8 mouse cellular contexts compared by ENCODE assay signal in genomic region chr6:38552636-38553000, GRCm38 (mm10). TPM values are rescaled to one million over a fixed set of nuclear protein-coding genes. Genes with fewer than 3 reads are reported as not detected.
DNase-seq lines count a peak whose midpoint lies in the region; ATAC-seq and TF ChIP-seq lines count a peak whose summit lies in the region.

No protein-coding gene starts in this region.

- peak overlapping the region; percentile 61 for H3K4me2 ChIP-seq in heart, embryonic 16.5 days (ENCODE audit: low read depth, low read length)
- H3K4me2 ChIP-seq in hindbrain, embryonic 11.5 days (replicated peaks; ENCODE audit: low read depth, low read length), result peak overlapping the region; percentile 49

- peak overlapping the region; percentile 86 for H3K9ac ChIP-seq in heart, embryonic 16.5 days (ENCODE audit: low read length)
- peak overlapping the region; percentile 80 for H3K9ac ChIP-seq in MEL (ENCODE audit: control insufficient read depth, low read depth, low read length, poor library complexity, severe bottlenecking)
- no peak overlapping the region for H3K9ac ChIP-seq in hindbrain, embryonic 11.5 days (ENCODE audit: low read depth, low read length)

- H3K27ac ChIP-seq in heart, embryonic 16.5 days (ENCODE audit: low read length), result no peak overlapping the region
- peak overlapping the region; percentile 76; the same call in 1 of the 2 replicates for H3K27ac ChIP-seq in MEL (ENCODE audit: control insufficient read depth, low read depth, low read length)
- H3K27ac ChIP-seq in hindbrain, embryonic 11.5 days (ENCODE audit: low read depth, low read length), result no peak overlapping the region
- H3K27ac ChIP-seq in macrophage, result peak overlapping the region; percentile 47

- TF ChIP-seq CTCF in MEL (IDR thresholded peaks at IDR 0.05 in 2 of 3, conservative IDR thresholded peaks at IDR 0.05 in 1 of 3; ENCODE audit: control insufficient read depth in 1 of 3, insufficient read depth in 1 of 3, low read depth in 2 of 3, low read length in 3 of 3, poor library complexity in 1 of 3, severe bottlenecking in 1 of 3), result no peak

- no peak for ATAC-seq in heart, embryonic 16.5 days (replicated peaks; ENCODE audit: extremely low read depth, insufficient read depth, low FRiP score)
- no peak for ATAC-seq in hindbrain, embryonic 11.5 days (ENCODE audit: low FRiP score)
- no peak for ATAC-seq in granulocyte monocyte progenitor cell, adult 5-6 weeks (replicated peaks; ENCODE audit: poor library complexity, severe bottlenecking)

- no peaks in the 10 kb centered on the region for H3K9me3 ChIP-seq in heart, embryonic 16.5 days (replicated peaks; ENCODE audit: control insufficient read depth, low read length)
- H3K9me3 ChIP-seq in MEL (replicated peaks; ENCODE audit: insufficient read depth, low read length), result no peaks in the 10 kb centered on the region
- H3K9me3 ChIP-seq in hindbrain, embryonic 11.5 days (ENCODE audit: control insufficient read depth, low read length), result no peaks in the 10 kb centered on the region

- TF ChIP-seq RAD21 in MEL (IDR thresholded peaks at IDR 0.05; ENCODE audit: low read depth, low read length), result no peak

- 0 out of 2 replicates have a peak, but pooled peaks cover 2% of the 10 kb centered on the region for H3K36me3 ChIP-seq in heart, embryonic 16.5 days (ENCODE audit: control insufficient read depth, insufficient read depth)
- H3K36me3 ChIP-seq in MEL (ENCODE audit: control insufficient read depth in 1 of 2, insufficient read depth in 2 of 2, low read length in 2 of 2), result peaks cover 32 to 40% of the 10 kb centered on the region in 2 experiments
- no peaks in the 10 kb centered on the region for H3K36me3 ChIP-seq in hindbrain, embryonic 11.5 days (ENCODE audit: control insufficient read depth, insufficient read depth, low read length)
- H3K36me3 ChIP-seq in macrophage (ENCODE audit: inconsistent target), result no peaks in the 10 kb centered on the region

- no peak for DNase-seq in heart, postnatal 10 days
- DNase-seq in MEL (ENCODE audit: low read depth, low spot score), result no peak
- no peak for DNase-seq in hindbrain, embryonic 11.5 days (ENCODE audit: low spot score)
- DNase-seq in spleen, postnatal 14 days (ENCODE audit: low spot score in 2 of 2), result no peak
- DNase-seq in thymus, postnatal 4 days, result no peak

- 18% methylated on average over 5 of the region's 5 CpGs for WGBS in heart, embryonic 16.5 days
- WGBS in hindbrain, embryonic 11.5 days, result 25% methylated on average over 5 of the region's 5 CpGs
- 10% methylated on average over 3 of the region's 5 CpGs for WGBS in macrophage (ENCODE audit: missing documents)

- peaks cover 18% of the 10 kb centered on the region for H3K4me1 ChIP-seq in heart, embryonic 16.5 days (ENCODE audit: control insufficient read depth, insufficient read depth, low read length)
- peaks cover 12 to 21% of the 10 kb centered on the region in 2 experiments for H3K4me1 ChIP-seq in MEL (ENCODE audit: control insufficient read depth in 1 of 2, insufficient read depth in 2 of 2, low read length in 2 of 2)
- H3K4me1 ChIP-seq in hindbrain, embryonic 11.5 days (replicated peaks; ENCODE audit: control insufficient read depth, insufficient read depth, low read length), result no peaks in the 10 kb centered on the region

- no peak for TF ChIP-seq POLR2A in MEL (IDR thresholded peaks at IDR 0.05; ENCODE audit: control insufficient read depth in 1 of 2, insufficient read depth in 1 of 2, low read depth in 1 of 2, low read length in 2 of 2, poor library complexity in 1 of 2)

- H3K79me2 ChIP-seq in MEL (ENCODE audit: control insufficient read depth, insufficient read depth, low read length, poor library complexity) (peaks cover 40% of the 10 kb centered on the region), macrophage (ENCODE audit: inconsistent target) (peaks cover 57% of the 10 kb centered on the region)

- peak overlapping the region; percentile 88 for H3K4me3 ChIP-seq in heart, embryonic 16.5 days (ENCODE audit: low read length)
- H3K4me3 ChIP-seq in MEL (ENCODE audit: control insufficient read depth in 1 of 2, insufficient read depth in 1 of 2, low read depth in 2 of 2, low read length in 2 of 2) (peak overlapping the region; percentile 73 to 92), macrophage (ENCODE audit: inconsistent target) (peak overlapping the region; percentile 71)
- H3K4me3 ChIP-seq in hindbrain, embryonic 11.5 days (ENCODE audit: low read depth, low read length), result peak overlapping the region; percentile 74

- intact Hi-C loops in heart, postnatal 10 days (cut with DNase I), result no loop called here

- H3K27me3 ChIP-seq in heart, embryonic 16.5 days (ENCODE audit: control insufficient read depth, insufficient read depth, low read length), result no peaks in the 10 kb centered on the region
- no peaks in the 10 kb centered on the region for H3K27me3 ChIP-seq in MEL (ENCODE audit: control insufficient read depth in 1 of 2, insufficient read depth in 2 of 2, low read length in 2 of 2)
- H3K27me3 ChIP-seq in hindbrain, embryonic 11.5 days (ENCODE audit: control insufficient read depth, insufficient read depth, low read length), result no peaks in the 10 kb centered on the region

- no peak for TF ChIP-seq EP300 in MEL (IDR thresholded peaks at IDR 0.05; ENCODE audit: low read depth in 1 of 2, low read length in 2 of 2)

TF ChIP-seq in MEL, 35 proteins besides CTCF, POLR2A, EP300 and RAD21:
- TF ChIP-seq CHD1 (IDR thresholded peaks at IDR 0.05; ENCODE audit: low read depth, low read length) (peak; percentile 82; the same call in 1 of the 2 replicates), E2F4 (IDR thresholded peaks at IDR 0.05; ENCODE audit: borderline replicate concordance, low read depth, low read length) (no peak), MYC (IDR thresholded peaks at IDR 0.05; ENCODE audit: low read depth, low read length) (peak; percentile 10; the same call in 1 of the 2 replicates)

RNA-seq across cellular contexts. Expression of gene Luc7l2, which starts 1.5 kb away (rescaled TPM):
- 28.3 and 31.9 TPM in 2 replicates for polyA plus RNA-seq in heart, embryonic 16.5 days (2015; fragmentation: Nextera tagmentation; extraction: Ambion mirVana)
- 100 to 1,000 TPM; 125 to 128 TPM for total RNA-seq in heart, postnatal 10 days (2021)
- total RNA-seq in MEL (2012; rRNA removed), result 51.8 and 54.8 TPM in 2 replicates
- polyA plus RNA-seq in MEL (2012; ENCODE audit: insufficient read depth in 1 of 2, insufficient read length in 2 of 2, low read depth in 1 of 2, low replicate concordance in 2 of 2, missing spikeins in 1 of 2) (100 to 1,000 TPM; 118 to 129 TPM), macrophage (2018) (72.9 to 93.0 TPM (median 86.6 TPM) in 3 replicates)
- polyA plus RNA-seq in hindbrain, embryonic 11.5 days (2014; fragmentation: Nextera tagmentation; extraction: Ambion mirVana), result 38.0 and 52.6 TPM in 2 replicates
- 1,000 to 10,000 TPM; 1,179 to 1,778 (median 1,568) TPM for total RNA-seq in macrophage (2018; cell fraction: chromatin; rRNA removed)
- total RNA-seq in macrophage (2018; cell fraction: cytosol; rRNA removed), result 100 to 1,000 TPM in 5 of 26 experiments, 10 to 100 TPM in 21; 41.8 to 121 (median 62.5) TPM
- 1,000 to 10,000 TPM in 9 of 26 experiments, 100 to 1,000 TPM in 17; 498 to 1,242 (median 889) TPM for total RNA-seq in macrophage (2018; cell fraction: nucleus; rRNA removed)
- total RNA-seq in granulocyte monocyte progenitor cell, adult 5-6 weeks (2014; fragmentation: Nextera tagmentation), result 176 TPM in 2 replicates
- total RNA-seq in granulocyte monocyte progenitor cell, adult 5-6 weeks (2017), result 185 and 219 TPM in 2 replicates

RNA-seq across cellular contexts. Expression of gene Fmc1, which starts 19.3 kb away (rescaled TPM):
- polyA plus RNA-seq in heart, embryonic 16.5 days (2015; fragmentation: Nextera tagmentation; extraction: Ambion mirVana), result 276 and 293 TPM in 2 replicates
- 100 to 1,000 TPM; 217 to 225 TPM for total RNA-seq in heart, postnatal 10 days (2021)
- 124 and 148 TPM in 2 replicates for total RNA-seq in MEL (2012; rRNA removed)
- polyA plus RNA-seq in MEL (2012; ENCODE audit: insufficient read depth in 1 of 2, insufficient read length in 2 of 2, low read depth in 1 of 2, low replicate concordance in 2 of 2, missing spikeins in 1 of 2) (10 to 100 TPM in 1 of 2 experiments, not detected in 1; 86.1 TPM), macrophage (2018) (2.8 to 13.1 TPM (median 8.6 TPM) in 3 replicates)
- polyA plus RNA-seq in hindbrain, embryonic 11.5 days (2014; fragmentation: Nextera tagmentation; extraction: Ambion mirVana), result 118 and 124 TPM in 2 replicates
- total RNA-seq in macrophage (2018; cell fraction: chromatin; rRNA removed), result 1 to 10 TPM in 5 of 26 experiments, not detected in 21; 2.4 to 3.5 (median 3.3) TPM
- total RNA-seq in macrophage (2018; cell fraction: cytosol; rRNA removed), result 10 to 100 TPM in 10 of 26 experiments, 1 to 10 TPM in 16; 5.2 to 15.2 (median 8.9) TPM
- total RNA-seq in macrophage (2018; cell fraction: nucleus; rRNA removed), result 1 to 10 TPM in 9 of 26 experiments, not detected in 17; 1.8 to 5.5 (median 3.1) TPM
- 128 and 160 TPM in 2 replicates for total RNA-seq in granulocyte monocyte progenitor cell, adult 5-6 weeks (2014; fragmentation: Nextera tagmentation)
- 61.3 and 84.4 TPM in 2 replicates for total RNA-seq in granulocyte monocyte progenitor cell, adult 5-6 weeks (2017)

Comparison
In these comparisons a context has a peak if more than half of its experiments do, and no peak if none do; other contexts are left out.
1. H3K27ac ChIP-seq: peak in MEL (single experiment) and macrophage (single experiment); none in heart, embryonic 16.5 days (single experiment) and hindbrain, embryonic 11.5 days (single experiment).
2. Peak in every context shown above with its lines, with median percentiles within 50 percentile points of each other: H3K4me3 ChIP-seq.